Mouse (Mus musculus) gastrocnemius, postnatal 25 days (tissue): ENCODE measurements around the gene Ptdss2. TPM values are rescaled to one million over a fixed set of nuclear protein-coding genes. Genes with fewer than 3 reads are reported as not detected.

Experiments
- total RNA-seq, 2 experiments: library from RNA; stranded (reverse); gene quantifications; 1 replicate in 1 of 2; 2 replicates in 1 of 2; pipeline ENCODE4 v1.2.3; 2021

Ptdss2 gene
- total RNA-seq, 2 experiments from 2014 or later = 18.7 to 25.6 TPM

Other genes with a start within 250 kb of the Ptdss2 start
- 10 to 100 TPM; 79.5 to 88.7 TPM for gene Psmd13, start 240.4 kb upstream of the Ptdss2 start, total RNA-seq
- gene Sirt3, start 240.1 kb upstream of the Ptdss2 start, total RNA-seq = 10 to 100 TPM; 25.4 to 26.6 TPM
- gene Cox8b, start 221.9 kb upstream of the Ptdss2 start, total RNA-seq = 1,000 to 10,000 TPM; 1,696 to 1,975 TPM
- gene Nlrp6, start 201.5 kb upstream of the Ptdss2 start, total RNA-seq = not detected
- 1 to 10 TPM; 4.3 to 4.6 TPM for gene Pgghg, start 181.0 kb upstream of the Ptdss2 start, total RNA-seq
- gene Ifitm5, start 172.1 kb upstream of the Ptdss2 start, total RNA-seq = under 1 TPM in 1 of 2 experiments, not detected in 1; 0.64 TPM
- gene Gm45717, start 166.4 kb upstream of the Ptdss2 start, total RNA-seq = not detected
- 10 to 100 TPM; 54.0 to 75.5 TPM for gene Ifitm2, start 166.4 kb upstream of the Ptdss2 start, total RNA-seq
- under 1 TPM; 0.43 to 0.54 TPM for gene Ifitm1, start 155.2 kb upstream of the Ptdss2 start, total RNA-seq
- 10 to 100 TPM; 34.4 to 52.1 TPM for gene Ifitm3, start 111.6 kb upstream of the Ptdss2 start, total RNA-seq
- gene Ifitm6, start 104.5 kb upstream of the Ptdss2 start, total RNA-seq = not detected
- not detected for gene Gm17387, start 93.3 kb upstream of the Ptdss2 start, total RNA-seq
- gene B4galnt4, start 61.3 kb upstream of the Ptdss2 start, total RNA-seq = not detected
- under 1 TPM in 1 of 2 experiments, not detected in 1; 0.29 TPM for gene Pkp3, start 44.2 kb upstream of the Ptdss2 start, total RNA-seq
- gene Sigirr, start 21.8 kb upstream of the Ptdss2 start, total RNA-seq = 1 to 10 TPM; 1.4 to 2.4 TPM
- gene Ano9, start 4.6 kb upstream of the Ptdss2 start, total RNA-seq = not detected
- 10 to 100 TPM; 38.8 to 51.5 TPM for gene Rnh1, start 50.5 kb downstream of the Ptdss2 start, total RNA-seq
- gene Hras, start 71.6 kb downstream of the Ptdss2 start, total RNA-seq = 100 to 1,000 TPM; 150 TPM
- 1 to 10 TPM; 1.4 to 2.5 TPM for gene Lrrc56, start 71.8 kb downstream of the Ptdss2 start, total RNA-seq
- gene Lmntd2, start 91.7 kb downstream of the Ptdss2 start, total RNA-seq = not detected
- gene Rassf7, start 93.5 kb downstream of the Ptdss2 start, total RNA-seq = 1 to 10 TPM in 1 of 2 experiments, under 1 TPM in 1; 0.38 to 1.1 TPM
- 10 to 100 TPM; 17.3 to 21.4 TPM for gene Phrf1, start 106.4 kb downstream of the Ptdss2 start, total RNA-seq
- 1 to 10 TPM; 1.1 to 1.2 TPM for gene Irf7, start 144.1 kb downstream of the Ptdss2 start, total RNA-seq
- under 1 TPM; 0.16 to 0.28 TPM for gene Cdhr5, start 154.4 kb downstream of the Ptdss2 start, total RNA-seq
- under 1 TPM in 1 of 2 experiments, not detected in 1; 0.56 TPM for gene Sct, start 156.8 kb downstream of the Ptdss2 start, total RNA-seq
- gene Drd4, start 169.6 kb downstream of the Ptdss2 start, total RNA-seq = under 1 TPM in 1 of 2 experiments, not detected in 1; 0.23 TPM
- 10 to 100 TPM; 11.2 to 11.7 TPM for gene Deaf1, start 205.3 kb downstream of the Ptdss2 start, total RNA-seq
- gene Tmem80, start 205.4 kb downstream of the Ptdss2 start, total RNA-seq = 10 to 100 TPM; 11.0 to 11.5 TPM
- gene Eps8l2, start 216.5 kb downstream of the Ptdss2 start, total RNA-seq = 1 to 10 TPM; 1.5 to 2.1 TPM